Mouse (Mus musculus): ENCODE data around the gene Slc16a12. TPM values are rescaled to one million over a fixed set of nuclear protein-coding genes. Genes with fewer than 3 reads are reported as not detected.
"Not testable (repeated sequence)": the region's sequence is repeated elsewhere in the genome, so short reads cannot be mapped to it uniquely, and the experiment has no call there.

Slc16a12 gene
- total RNA-seq, 4 experiments from 2014 or later = 0.32 to 2.4 (median 0.88) TPM

GRCm38 (mm10) chr19:34666127-34666526 lies 81.0 kb downstream of the Slc16a12 start:
- peak; percentile 19 for DNase-seq

- no peak for DNase-seq
Measured at GRCm38 (mm10) chr19:34662740-34663139, 84.3 kb downstream of the Slc16a12 start.

GRCm38 (mm10) chr19:34662067-34662507 lies 85.0 kb downstream of the Slc16a12 start:
- DNase-seq = peak; percentile 60

GRCm38 (mm10) chr19:34656511-34657298 lies 90.4 kb downstream of the Slc16a12 start:
- no peak for DNase-seq

GRCm38 (mm10) chr19:34655227-34655805 lies 91.8 kb downstream of the Slc16a12 start:
- DNase-seq = no peak

- DNase-seq = no peak
Measured at GRCm38 (mm10) chr19:34650997-34651396, 96.1 kb downstream of the Slc16a12 start.

- DNase-seq = no peak
Measured at GRCm38 (mm10) chr19:34650276-34650675, 96.8 kb downstream of the Slc16a12 start.

- not testable (repeated sequence) for DNase-seq
Measured at GRCm38 (mm10) chr19:34647630-34648029, 99.5 kb downstream of the Slc16a12 start.

- DNase-seq = no peak
Measured at GRCm38 (mm10) chr19:34642616-34643015, 104.5 kb downstream of the Slc16a12 start.

- DNase-seq = no peak
Measured at GRCm38 (mm10) chr19:34640623-34641022, 106.5 kb downstream of the Slc16a12 start, which contains the start of the genes Ifit1bl2 and Ifit1. TSS of gene Ifit1bl2 (minus strand) at chr19:34640743. TSS of gene Ifit1 (plus strand) at chr19:34640871.

GRCm38 (mm10) chr19:34636933-34637557 lies 110.0 kb downstream of the Slc16a12 start:
- peak; percentile 30 for DNase-seq

- no peak for DNase-seq
Measured at GRCm38 (mm10) chr19:34633484-34633883, 113.6 kb downstream of the Slc16a12 start.

- DNase-seq = no peak
Measured at GRCm38 (mm10) chr19:34631487-34631886, 115.6 kb downstream of the Slc16a12 start.

- DNase-seq = no peak
Measured at GRCm38 (mm10) chr19:34627496-34627895, 119.6 kb downstream of the Slc16a12 start.

- no peak for DNase-seq
Measured at GRCm38 (mm10) chr19:34624663-34625062, 122.4 kb downstream of the Slc16a12 start.

- no peak for DNase-seq
Measured at GRCm38 (mm10) chr19:34623781-34624180, 123.3 kb downstream of the Slc16a12 start.

- DNase-seq = no peak
Measured at GRCm38 (mm10) chr19:34620871-34621270, 126.2 kb downstream of the Slc16a12 start.

Small RNA genes within 50 kb of the gene (microRNA-seq; reads per million reads assigned to microRNA genes)
- 0 reads per million in 2 experiments for gene Gm27476

Other genes with a start within 250 kb of the Slc16a12 start
- gene Lipa, start 219.8 kb downstream of the Slc16a12 start, total RNA-seq (2022) = 100 to 1,000 TPM; 101 to 277 (median 170) TPM
- 1 to 10 TPM; 3.7 to 6.2 (median 4.7) TPM for gene Ifit2, start 196.6 kb downstream of the Slc16a12 start, total RNA-seq (2022)
- gene Ifit3, start 163.8 kb downstream of the Slc16a12 start, total RNA-seq (2022) = 10 to 100 TPM in 2 of 4 experiments, 1 to 10 TPM in 2; 7.0 to 15.3 (median 9.9) TPM
- gene Ifit1bl1, start 145.3 kb downstream of the Slc16a12 start, total RNA-seq (2022) = 1 to 10 TPM in 2 of 4 experiments, under 1 TPM in 2; 0.98 to 1.2 (median 1.0) TPM
- 1 to 10 TPM; 2.6 to 7.4 (median 5.4) TPM for gene Ifit3b, start 139.3 kb downstream of the Slc16a12 start, total RNA-seq (2022)
- under 1 TPM; 0.14 to 0.34 (median 0.25) TPM for gene Ifit1bl2, start 106.5 kb downstream of the Slc16a12 start, total RNA-seq (2022)
- 1 to 10 TPM; 4.8 to 9.4 (median 6.0) TPM for gene Ifit1, start 106.4 kb downstream of the Slc16a12 start, total RNA-seq (2022)
- 10 to 100 TPM; 39.0 to 70.9 (median 46.7) TPM for gene Pank1, start 132.2 kb upstream of the Slc16a12 start, total RNA-seq (2022)
- 1 to 10 TPM; 2.0 to 3.5 (median 2.6) TPM for gene Kif20b, start 175.1 kb upstream of the Slc16a12 start, total RNA-seq (2022)

Data from adrenal gland, adult 8-10 months (tissue).